Mouse (Mus musculus) neural tube, embryonic 14.5 days (tissue): ENCODE results near the gene Zcwpw1. TPM values are rescaled to one million over a fixed set of nuclear protein-coding genes. Genes with fewer than 3 reads are reported as not detected.
"Not testable (repeated sequence)": the region's sequence is repeated elsewhere in the genome, so short reads cannot be mapped to it uniquely, and the experiment has no call there.

ENCODE experiments used
- ATAC-seq: fragments of 200-750 bp; cut with Nextera tagmentation; 2 replicates; pipeline ENCODE4 v1.8.0; 2017; ENCODE audit warnings: low read depth, mild to moderate bottlenecking, moderate TSS enrichment, moderate library complexity
- H3K27ac ChIP-seq: fragments of 300-500 bp; sonication (generic); 2 replicates; pipeline ENCODE4 v1.5.1; 2014; ENCODE audit warnings: low read depth, mild to moderate bottlenecking, control low read depth, low read length, moderate library complexity, mixed read lengths
- H3K27me3 ChIP-seq: fragments of 300-500 bp; sonication (generic); 2 replicates; pipeline ENCODE4 v1.6.1; 2014; ENCODE audit warnings: low read length; ENCODE audit not compliant: control insufficient read depth, insufficient read depth
- H3K36me3 ChIP-seq: fragments of 300-500 bp; sonication (generic); 2 replicates; pipeline ENCODE4 v1.6.1; 2014; ENCODE audit warnings: low read length, mixed read lengths; ENCODE audit not compliant: control insufficient read depth, insufficient read depth
- H3K4me1 ChIP-seq: fragments of 300-500 bp; sonication (generic); 2 replicates; pipeline ENCODE4 v1.6.1; 2014; ENCODE audit warnings: low read length; ENCODE audit not compliant: control insufficient read depth, insufficient read depth
- H3K4me2 ChIP-seq: fragments of 300-500 bp; sonication (generic); 2 replicates; pipeline ENCODE4 v1.6.1; 2014; ENCODE audit warnings: mild to moderate bottlenecking, low read depth, low read length, control low read depth
- H3K4me3 ChIP-seq: fragments of 300-500 bp; sonication (generic); 2 replicates; pipeline ENCODE4 v1.5.1; 2014; ENCODE audit warnings: low read depth, low read length, control low read depth, mixed read lengths
- H3K9ac ChIP-seq: fragments of 300-500 bp; sonication (generic); replicated peaks from 2 replicates; pipeline ENCODE4 v1.6.1; 2014; ENCODE audit warnings: low read depth, mild to moderate bottlenecking, control low read depth, low read length, mixed read lengths
- H3K9me3 ChIP-seq: fragments of 300-500 bp; sonication (generic); 2 replicates; pipeline ENCODE4 v1.6.1; 2016; ENCODE audit warnings: low read length; ENCODE audit not compliant: control insufficient read depth
- WGBS: fragments of 180-500 bp; shearing (Covaris S2); extraction: QIAGEN DNeasy Blood & Tissue Kit; methylation state at CpG from one replicate; pipeline ENCODE4 v1.1.7; 2014; 5-methylcytosine and 5-hydroxymethylcytosine counted together
- polyA plus RNA-seq: library from polyadenylated mRNA; unstranded; fragments of >200 nt; fragmentation: Nextera tagmentation; extraction: Ambion mirVana; gene quantifications from 2 replicates; pipeline ENCODE4 v1.2.1, GENCODE M21; 2014

Gene Zcwpw1
- polyA plus RNA-seq, 1 experiment from 2014 or later = 11.2 TPM

DNA sequence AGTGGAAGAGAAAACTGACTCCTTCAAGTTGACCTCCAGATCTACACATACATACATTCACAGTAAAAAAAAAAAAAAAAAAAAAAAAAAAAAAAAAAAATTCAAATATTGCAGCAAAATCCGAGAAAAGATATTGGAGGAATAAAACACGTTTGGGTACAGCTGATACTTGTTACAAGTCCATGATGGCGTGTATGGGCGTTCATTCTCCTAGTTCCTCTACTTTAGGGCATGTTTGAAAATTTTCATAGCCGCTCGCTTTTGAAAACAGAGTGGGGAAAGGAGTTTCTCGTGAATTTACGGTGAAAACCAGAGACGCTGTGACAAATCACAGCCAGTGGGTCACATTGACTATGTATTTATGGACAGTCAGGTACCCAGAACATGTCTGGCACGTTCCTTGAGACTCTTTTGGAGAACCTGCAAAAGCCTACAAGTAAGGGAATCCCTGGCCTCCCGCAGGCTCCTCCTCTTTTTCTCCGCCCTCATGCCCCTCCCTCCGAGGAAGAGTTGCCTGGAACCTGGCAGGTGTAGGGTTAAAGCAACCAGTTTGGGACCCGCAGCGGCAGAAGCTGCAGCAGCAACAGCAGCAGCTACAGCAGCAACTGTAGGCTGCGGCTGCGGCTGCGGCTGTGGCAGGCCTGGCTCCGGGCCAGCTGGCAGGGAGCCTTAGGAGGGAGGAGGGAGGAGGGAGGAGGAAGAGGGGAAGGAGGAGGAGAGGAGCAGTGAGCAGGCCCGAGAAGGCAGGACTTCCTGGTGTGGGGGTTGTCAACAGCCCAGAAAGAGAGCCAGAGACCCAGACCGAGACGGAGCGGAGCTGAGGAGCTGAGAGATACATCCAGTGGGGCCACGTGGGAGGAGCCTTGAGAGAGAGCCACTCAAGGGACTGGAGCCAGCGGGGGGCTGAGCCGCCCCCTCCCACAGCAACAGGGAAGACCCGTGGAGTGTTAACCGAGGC lies 42.1 kb upstream of the Zcwpw1 start, which contains the start of gene Tsc22d4:
Gene Tsc22d4 (plus strand): TSS at position 517 of the 958 bp plus-strand sequence.
- H3K36me3 ChIP-seq = no peaks in the 10 kb centered on the region
- peak within 1 kb of the TSS; percentile 98 for H3K4me2 ChIP-seq
- peaks cover 27% of the 10 kb centered on the region for H3K4me1 ChIP-seq
- H3K9ac ChIP-seq = peak within 1 kb of the TSS; percentile 71
- H3K27ac ChIP-seq = peak within 1 kb of the TSS; percentile 81
- ATAC-seq = peak; percentile 81
- 7% methylated on average over 28 of the region's 28 CpGs for WGBS
- no peaks in the 10 kb centered on the region for H3K9me3 ChIP-seq
- peak within 1 kb of the TSS; percentile 42 for H3K4me3 ChIP-seq
- H3K27me3 ChIP-seq = no peaks in the 10 kb centered on the region

DNA sequence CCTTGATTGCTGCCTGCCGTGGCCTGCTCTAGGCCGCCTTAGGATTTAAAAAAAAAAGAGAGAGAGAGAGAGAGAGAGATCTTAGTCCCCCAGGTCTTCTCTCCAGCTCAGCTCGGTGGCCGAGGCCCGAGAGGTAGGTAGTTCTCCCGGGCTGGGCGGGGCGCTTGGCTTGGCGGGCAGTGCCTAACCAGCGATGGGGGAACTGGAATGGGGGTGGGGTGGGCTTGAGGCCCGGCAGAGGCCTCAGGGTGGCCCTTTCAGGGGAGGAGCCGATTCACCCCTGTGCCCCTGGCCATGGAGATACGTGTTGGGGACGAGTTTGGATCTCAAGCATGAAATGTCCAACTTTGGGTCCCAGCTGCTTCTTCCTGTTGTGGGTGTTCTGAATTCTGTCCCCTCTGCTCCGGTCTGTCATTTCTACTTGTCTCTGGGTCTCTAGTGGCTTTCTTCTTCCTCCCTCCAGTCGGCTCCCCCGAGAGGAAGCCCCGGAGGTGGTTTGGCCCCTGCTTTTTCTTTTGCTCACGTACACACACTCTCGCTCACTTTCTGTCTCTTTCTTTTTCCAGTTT lies 41.2 kb upstream of the Zcwpw1 start:
- H3K4me1 ChIP-seq = peaks cover 25% of the 10 kb centered on the region
- peak; percentile 9; the same call in 1 of the 2 replicates for ATAC-seq
- H3K4me2 ChIP-seq = peak overlapping the region; percentile 98
- peak overlapping the region; percentile 71 for H3K9ac ChIP-seq
- WGBS = 0% methylated on average over 20 of the region's 20 CpGs
- H3K4me3 ChIP-seq = peak overlapping the region; percentile 42
- no peaks in the 10 kb centered on the region for H3K9me3 ChIP-seq
- H3K27ac ChIP-seq = peak overlapping the region; percentile 81
- no peaks in the 10 kb centered on the region for H3K27me3 ChIP-seq
- H3K36me3 ChIP-seq = no peaks in the 10 kb centered on the region

DNA sequence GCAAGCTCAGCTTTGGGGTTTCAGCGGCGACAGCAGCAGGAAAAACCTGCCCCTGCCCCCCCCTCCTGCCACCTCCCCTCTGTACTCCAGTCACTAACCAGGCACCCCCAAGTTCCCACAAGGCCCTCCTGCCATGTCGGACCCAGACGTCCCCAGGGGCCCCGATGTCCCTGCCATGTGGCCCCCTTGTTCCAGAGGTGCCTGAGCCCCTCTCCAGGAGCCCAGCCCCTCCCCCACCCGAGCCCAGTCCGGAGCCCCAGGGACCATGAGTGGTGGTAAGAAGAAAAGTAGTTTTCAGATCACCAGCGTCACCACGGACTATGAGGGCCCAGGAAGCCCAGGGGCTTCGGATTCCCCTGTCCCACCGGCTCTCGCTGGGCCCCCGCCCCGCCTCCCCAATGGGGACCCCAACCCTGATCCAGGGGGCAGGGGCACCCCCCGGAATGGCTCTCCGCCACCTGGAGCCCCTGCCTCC lies 40.7 kb upstream of the Zcwpw1 start:
- peaks cover 23% of the 10 kb centered on the region for H3K4me1 ChIP-seq
- no peaks in the 10 kb centered on the region for H3K9me3 ChIP-seq
- no peaks in the 10 kb centered on the region for H3K27me3 ChIP-seq
- no peaks in the 10 kb centered on the region for H3K36me3 ChIP-seq
- peak overlapping the region; percentile 71 for H3K9ac ChIP-seq
- H3K4me2 ChIP-seq = peak overlapping the region; percentile 98
- 2% methylated on average over 16 of the region's 16 CpGs for WGBS
- peak overlapping the region; percentile 42 for H3K4me3 ChIP-seq
- no peak for ATAC-seq
- H3K27ac ChIP-seq = peak overlapping the region; percentile 81

DNA sequence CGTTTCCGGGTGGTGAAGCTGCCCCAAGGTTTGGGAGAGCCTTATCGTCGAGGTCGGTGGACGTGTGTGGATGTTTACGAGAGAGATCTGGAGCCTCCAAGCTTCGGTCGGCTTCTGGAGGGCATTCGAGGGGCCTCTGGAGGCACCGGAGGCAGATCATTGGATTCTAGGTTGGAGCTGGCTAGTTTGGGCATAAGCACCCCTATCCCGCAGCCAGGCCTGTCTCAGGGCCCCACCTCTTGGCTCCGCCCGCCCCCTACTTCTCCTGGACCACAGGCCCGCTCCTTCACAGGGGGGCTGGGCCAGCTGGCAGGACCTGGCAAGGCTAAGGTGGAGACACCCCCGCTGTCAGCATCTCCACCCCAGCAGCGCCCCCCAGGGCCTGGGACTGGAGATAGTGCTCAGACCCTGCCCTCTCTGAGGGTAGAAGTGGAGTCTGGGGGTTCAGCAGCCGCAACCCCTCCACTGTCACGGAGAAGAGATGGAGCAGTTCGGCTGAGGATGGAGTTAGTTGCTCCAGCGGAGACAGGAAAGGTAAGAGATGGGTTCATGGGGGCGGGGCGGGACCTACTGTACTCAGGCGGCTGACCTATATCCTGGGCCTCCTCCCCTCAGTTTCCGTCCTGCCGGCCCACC lies 40.2 kb upstream of the Zcwpw1 start:
- peak overlapping the region; percentile 42 for H3K4me3 ChIP-seq
- no peak for ATAC-seq
- H3K27ac ChIP-seq = peak overlapping the region; percentile 55
- peaks cover 23% of the 10 kb centered on the region for H3K4me1 ChIP-seq
- H3K9ac ChIP-seq = peak overlapping the region; percentile 71
- no peaks in the 10 kb centered on the region for H3K27me3 ChIP-seq
- no peaks in the 10 kb centered on the region for H3K36me3 ChIP-seq
- 4% methylated on average over 26 of the region's 26 CpGs for WGBS
- peak overlapping the region; percentile 98 for H3K4me2 ChIP-seq
- no peaks in the 10 kb centered on the region for H3K9me3 ChIP-seq

DNA sequence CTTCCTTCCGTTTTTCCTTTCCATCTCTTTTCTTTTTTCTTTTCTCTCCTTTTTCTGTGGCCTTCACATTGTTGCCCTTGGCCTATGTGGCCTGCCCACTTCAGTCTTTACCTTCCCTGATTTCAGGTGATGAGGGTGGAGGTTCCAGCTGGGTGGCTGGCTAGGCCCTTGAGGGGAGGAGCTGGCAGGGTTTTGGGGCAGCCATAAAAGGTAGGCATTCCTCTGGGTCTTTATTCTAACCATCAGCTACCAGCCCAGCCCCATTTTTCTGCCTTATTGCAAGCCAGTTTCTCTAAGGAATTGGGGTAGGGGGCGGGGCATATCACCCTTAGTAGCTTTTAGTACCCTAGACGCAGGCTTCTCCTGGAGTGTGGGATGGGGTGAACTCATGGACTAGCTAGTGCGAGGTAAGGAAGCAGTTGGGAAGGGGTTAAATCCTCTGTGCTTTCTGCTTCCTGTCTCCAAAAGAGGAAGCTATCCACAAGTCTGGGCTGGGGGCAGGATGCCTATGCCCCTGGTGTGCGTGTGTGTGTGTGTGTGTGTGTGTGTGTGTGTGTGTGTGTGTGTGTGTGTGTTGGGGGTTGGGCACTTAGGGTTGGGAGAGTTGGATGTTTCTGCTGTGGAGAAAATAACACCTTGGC lies 39.3 kb upstream of the Zcwpw1 start:
- no peak for ATAC-seq
- H3K4me3 ChIP-seq = peak overlapping the region; percentile 42
- H3K27ac ChIP-seq = no peak overlapping the region; the same call in 1 of the 2 replicates
- peaks cover 23% of the 10 kb centered on the region for H3K4me1 ChIP-seq
- peak overlapping the region; percentile 98 for H3K4me2 ChIP-seq
- H3K9me3 ChIP-seq = no peaks in the 10 kb centered on the region
- H3K36me3 ChIP-seq = 0 out of 2 replicates have a peak, but pooled peaks cover 6% of the 10 kb centered on the region
- H3K27me3 ChIP-seq = no peaks in the 10 kb centered on the region
- peak overlapping the region; percentile 17; the same call in 1 of the 2 replicates for H3K9ac ChIP-seq
- 20% methylated on average over 5 of the region's 5 CpGs for WGBS

DNA sequence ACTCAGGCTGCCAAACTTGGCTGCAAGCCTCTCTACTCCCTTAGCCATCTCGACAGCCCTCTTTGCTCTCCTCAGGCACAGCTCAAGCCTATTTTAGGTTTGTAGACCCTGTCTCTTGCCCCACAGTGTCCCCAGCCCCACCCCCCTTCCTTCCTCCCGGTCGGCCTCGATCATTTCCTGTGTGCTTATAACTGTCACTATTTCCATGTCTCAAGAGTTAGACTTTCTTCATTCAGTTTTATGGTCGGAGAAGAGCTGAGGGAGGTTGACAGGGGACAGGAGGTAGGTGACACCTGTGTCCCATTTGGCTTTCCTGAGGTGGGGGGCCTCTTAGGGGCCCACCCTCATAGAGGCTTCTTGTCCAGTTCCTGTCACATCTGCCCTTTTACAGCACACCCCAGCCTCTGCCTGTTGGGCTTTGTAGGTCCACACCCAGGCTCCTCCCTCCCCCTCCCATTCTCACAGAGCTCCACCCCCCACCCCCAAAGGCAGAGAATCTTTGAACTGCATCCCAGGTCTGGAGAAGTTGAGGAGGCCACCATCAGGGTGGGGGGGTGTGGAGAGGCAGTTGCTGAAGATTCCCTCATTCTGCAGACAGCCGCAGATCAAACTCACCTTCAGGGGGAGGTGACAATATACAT lies 38.3 kb upstream of the Zcwpw1 start:
- ATAC-seq = no peak
- H3K27me3 ChIP-seq = no peaks in the 10 kb centered on the region
- H3K4me1 ChIP-seq = peaks cover 23% of the 10 kb centered on the region
- 0 out of 2 replicates have a peak, but pooled peaks cover 6% of the 10 kb centered on the region for H3K36me3 ChIP-seq
- H3K27ac ChIP-seq = peak overlapping the region; percentile 29; the same call in 1 of the 2 replicates
- whole genome bisulfite sequencing = 65% methylated on average over 6 of the region's 6 CpGs
- H3K9me3 ChIP-seq = no peaks in the 10 kb centered on the region
- no peak overlapping the region for H3K9ac ChIP-seq
- peak overlapping the region; percentile 98 for H3K4me2 ChIP-seq
- no peak overlapping the region for H3K4me3 ChIP-seq

DNA sequence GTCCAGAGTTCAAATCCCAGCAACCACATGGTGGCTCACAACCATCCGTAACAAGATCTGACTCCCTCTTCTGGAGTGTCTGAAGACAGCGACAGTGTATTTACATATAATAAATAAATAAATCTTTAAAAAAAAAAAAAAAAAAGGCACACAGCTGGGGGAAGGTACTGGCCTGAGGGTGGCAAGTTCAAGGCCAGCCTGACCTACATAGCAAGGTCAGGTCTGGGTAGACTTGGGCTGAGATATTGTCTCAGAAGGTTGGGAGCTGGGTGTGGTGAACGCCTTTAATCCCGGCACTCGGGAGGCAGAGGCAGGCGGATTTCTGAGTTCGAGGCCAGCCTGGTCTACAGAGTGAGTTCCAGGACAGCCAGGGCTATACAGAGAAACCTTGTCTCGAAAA lies 37.4 kb upstream of the Zcwpw1 start:
- not testable (repeated sequence) for H3K36me3 ChIP-seq, H3K9me3 ChIP-seq, H3K27ac ChIP-seq, H3K4me2 ChIP-seq, ATAC-seq, H3K27me3 ChIP-seq, H3K9ac ChIP-seq, H3K4me3 ChIP-seq
- peaks cover 23% of the 10 kb centered on the region for H3K4me1 ChIP-seq
- 97% methylated on average over 6 of the region's 8 CpGs for WGBS

DNA sequence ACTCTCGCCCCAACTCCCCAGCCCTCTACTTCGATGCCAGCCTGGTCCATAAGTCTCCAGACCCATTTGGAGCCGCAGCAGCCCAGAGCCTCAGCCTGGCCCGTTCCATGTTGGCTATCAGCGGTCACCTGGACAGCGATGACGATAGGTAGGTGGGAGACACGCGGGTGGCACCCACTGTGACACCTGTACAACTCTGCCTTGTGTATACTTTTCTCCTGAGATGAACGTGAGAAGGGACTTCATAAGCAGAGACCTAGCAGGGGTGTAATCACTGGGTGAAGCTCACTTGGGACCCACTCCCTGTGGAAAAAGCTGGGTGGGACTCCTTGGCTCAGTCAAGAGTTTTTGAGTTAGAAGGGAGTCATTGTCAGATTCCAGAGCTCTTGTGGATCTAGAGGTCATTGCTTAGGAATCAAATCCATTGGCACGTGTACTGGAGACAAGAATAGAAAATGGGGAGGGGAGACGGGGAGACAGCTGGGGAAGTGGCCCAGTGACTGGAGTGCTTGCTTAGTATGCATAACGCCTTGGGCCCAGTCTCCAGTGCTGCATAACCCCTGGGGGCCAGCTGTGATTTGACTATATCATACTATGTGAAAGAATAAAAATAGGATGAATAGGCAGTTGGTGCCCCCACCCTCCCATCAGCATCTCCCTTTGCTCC lies 36.2 kb upstream of the Zcwpw1 start:
- WGBS = 95% methylated on average over 13 of the region's 13 CpGs

More for the DNA sequence above, 36.2 kb upstream of the Zcwpw1 start:
- H3K4me3 ChIP-seq = no peak overlapping the region
- H3K9ac ChIP-seq = no peak overlapping the region
- H3K36me3 ChIP-seq = 0 out of 2 replicates have a peak, but pooled peaks cover 6% of the 10 kb centered on the region
- ATAC-seq = no peak
- no peaks in the 10 kb centered on the region for H3K9me3 ChIP-seq
- no peak overlapping the region for H3K4me2 ChIP-seq
- H3K27ac ChIP-seq = no peak overlapping the region
- peaks cover 23% of the 10 kb centered on the region for H3K4me1 ChIP-seq
- H3K27me3 ChIP-seq = no peaks in the 10 kb centered on the region
